Mouse (Mus musculus) liver, embryonic 14.5 days (tissue): ENCODE data around the gene Pth1r.

ENCODE experiments used
- CTCF ChIP-seq: IDR thresholded peaks from 2 replicates; pipeline ENCODE4 v1.5.1; 2016; ENCODE audit warnings: antibody characterized with exemption, low read depth, control low read depth
- EP300 ChIP-seq: IDR thresholded peaks from 2 replicates; pipeline ENCODE4 v1.6.1; 2016; ENCODE audit warnings: antibody characterized with exemption, low read depth

DNA sequence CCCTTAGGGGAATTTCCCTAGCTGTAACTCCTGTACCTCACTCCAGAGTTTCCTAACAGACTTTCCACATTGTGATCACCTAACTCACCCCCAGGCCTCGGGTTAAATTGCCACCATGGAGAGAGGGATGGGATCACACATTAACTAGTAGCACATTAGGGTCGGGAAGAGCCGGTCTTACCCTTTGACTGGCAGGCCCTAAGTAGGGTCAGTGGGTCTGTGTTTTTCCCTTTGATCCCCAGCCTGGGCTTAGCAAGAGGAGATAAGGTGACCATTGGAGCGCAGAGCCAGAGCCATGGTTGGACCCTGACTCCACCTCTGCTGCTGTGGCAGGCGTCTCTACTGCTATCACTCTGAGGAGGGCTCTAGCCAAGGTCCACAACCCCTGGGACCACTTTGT lies 1.2 kb downstream of the Pth1r start:
- TF ChIP-seq CTCF (no peak), EP300 (no peak)
